Mouse (Mus musculus) MEL (cell line): ENCODE data around the gene Shisa9.

Experiments used
- POLR2A ChIP-seq, 2 experiments: IDR thresholded peaks; 2 replicates each; pipeline ENCODE4 v1.6.1; 2011 to 2012; ENCODE audit warnings: low read length in 2 of 2, mild to moderate bottlenecking in 2 of 2, control low read depth in 1 of 2, improper control_type of control experiment in 1 of 2, low read depth in 1 of 2, moderate library complexity in 1 of 2; ENCODE audit not compliant: control insufficient read depth in 1 of 2, insufficient read depth in 1 of 2, poor library complexity in 1 of 2
- USF1 ChIP-seq: IDR thresholded peaks from 2 replicates; pipeline ENCODE4 v1.6.1; 2014; ENCODE audit warnings: low read depth, mild to moderate bottlenecking, inconsistent platforms, low read length, improper control_type of control experiment, moderate library complexity

GRCm38 (mm10) chr16:11984271-11984791 lies 418 bp downstream of the Shisa9 start:
- TF ChIP-seq USF1 = no peak
- TF ChIP-seq POLR2A (IDR thresholded peaks at IDR 0.05; ENCODE audit: control insufficient read depth in 1 of 2, insufficient read depth in 1 of 2, low read depth in 1 of 2, low read length in 2 of 2, poor library complexity in 1 of 2) = no peak
